Mouse (Mus musculus) heart, postnatal 0 days (tissue): ENCODE data around the gene Cd55b. TPM values are rescaled to one million over a fixed set of nuclear protein-coding genes. Genes with fewer than 3 reads are reported as not detected.
"Not testable (repeated sequence)": the region's sequence is repeated elsewhere in the genome, so short reads cannot be mapped to it uniquely, and the experiment has no call there.

Experiments
- ATAC-seq: fragments of 200-750 bp; cut with Nextera tagmentation; 2 replicates; pipeline ENCODE4 v1.8.0; 2017; ENCODE audit warnings: low read depth, moderate number of reproducible peaks, moderate library complexity; ENCODE audit not compliant: insufficient read depth
- DNase-seq: peaks from one replicate; pipeline ENCODE4 v3.0.0-alpha.2; 2016; ENCODE audit warnings: low spot score
- H3K27ac ChIP-seq: fragments of 300-500 bp; sonication (generic); 2 replicates; pipeline ENCODE4 v1.5.1; 2014; ENCODE audit warnings: low read depth, mild to moderate bottlenecking
- H3K27me3 ChIP-seq: fragments of 300-500 bp; sonication (generic); 2 replicates; pipeline ENCODE4 v1.6.1; 2014; ENCODE audit warnings: low read length, mixed read lengths; ENCODE audit not compliant: control insufficient read depth, insufficient read depth
- H3K36me3 ChIP-seq: fragments of 300-500 bp; sonication (generic); replicated peaks from 2 replicates; pipeline ENCODE4 v1.6.1; 2014; ENCODE audit warnings: low read length, mixed read lengths; ENCODE audit not compliant: control insufficient read depth, insufficient read depth
- H3K4me1 ChIP-seq: fragments of 300-500 bp; sonication (generic); 2 replicates; pipeline ENCODE4 v1.6.1; 2014; ENCODE audit warnings: antibody characterized with exemption; ENCODE audit not compliant: control insufficient read depth, insufficient read depth
- H3K4me2 ChIP-seq: fragments of 300-500 bp; sonication (generic); 2 replicates; pipeline ENCODE4 v1.6.1; 2014; ENCODE audit warnings: low read depth, mild to moderate bottlenecking, low read length, moderate library complexity
- H3K4me3 ChIP-seq: fragments of 300-500 bp; sonication (generic); 2 replicates; pipeline ENCODE4 v1.5.1; 2014; ENCODE audit warnings: low read depth, low read length
- H3K9ac ChIP-seq: fragments of 300-500 bp; sonication (generic); replicated peaks from 2 replicates; pipeline ENCODE4 v1.6.1; 2014; ENCODE audit warnings: low read depth, low read length, mixed read lengths
- H3K9me3 ChIP-seq: fragments of 300-500 bp; sonication (generic); replicated peaks from 2 replicates; pipeline ENCODE4 v1.6.1; 2016; ENCODE audit warnings: low read length; ENCODE audit not compliant: control insufficient read depth
- CTCF ChIP-seq: IDR thresholded peaks from 2 replicates; pipeline ENCODE4 v1.5.1; 2016; ENCODE audit warnings: antibody characterized with exemption, control low read depth, low read depth
- EP300 ChIP-seq: IDR thresholded peaks from 2 replicates; pipeline ENCODE4 v1.6.1; 2016; ENCODE audit warnings: antibody characterized with exemption, low read depth
- WGBS: fragments of 180-500 bp; shearing (Covaris S2); extraction: QIAGEN DNeasy Blood & Tissue Kit; methylation state at CpG from one replicate; pipeline ENCODE4 v1.1.7; 2014; 5-methylcytosine and 5-hydroxymethylcytosine counted together
- polyA plus RNA-seq: library from polyadenylated mRNA; unstranded; fragments of >200 nt; fragmentation: Nextera tagmentation; extraction: Ambion mirVana; gene quantifications from 2 replicates; pipeline ENCODE4 v1.2.1, GENCODE M21; 2015
- total RNA-seq: library from RNA; depleted of rRNA; stranded (reverse); fragments of >200 nt; gene quantifications from 2 replicates; pipeline ENCODE4 v1.2.3, GENCODE M21; 2014; ENCODE audit warnings: low replicate concordance

Cd55b gene
- total and polyA plus RNA-seq, 2 experiments from 2014 or later, result not detected

- not testable (repeated sequence) for H3K9me3 ChIP-seq, H3K9ac ChIP-seq, H3K4me1 ChIP-seq, H3K36me3 ChIP-seq, H3K4me2 ChIP-seq, H3K4me3 ChIP-seq, H3K27me3 ChIP-seq, H3K27ac ChIP-seq
- DNase-seq (peak; percentile 9), ATAC-seq (0 out of 2 replicates have a peak, but pooled peaks have one; percentile 41)
These were observed 35.5 kb downstream of the Cd55b start for GRCm38 (mm10) chr1:130387282-130387681.

- Histone ChIP-seq H3K27ac (no peak overlapping the region), H3K9me3 (no peaks in the 10 kb centered on the region), H3K27me3 (no peaks in the 10 kb centered on the region), H3K4me1 (peaks cover 16% of the 10 kb centered on the region; the same call in 1 of the 2 replicates), H3K9ac (no peak overlapping the region), H3K4me2 (no peak overlapping the region), H3K36me3 (no peaks in the 10 kb centered on the region), H3K4me3 (no peak overlapping the region)
- 85% methylated on average over 14 of the region's 14 CpGs for WGBS
- DNase-seq (no peak), ATAC-seq (no peak)
- TF ChIP-seq EP300, result no peak
These were observed 44.9 kb downstream of the Cd55b start for GRCm38 (mm10) chr1:130377726-130378429.

GRCm38 (mm10) chr1:130374173-130374785, 48.5 kb downstream of the Cd55b start:
- 45% methylated on average over 3 of the region's 3 CpGs for WGBS
- H3K27me3 ChIP-seq, result no peaks in the 10 kb centered on the region
- H3K36me3 ChIP-seq, result no peaks in the 10 kb centered on the region
- H3K4me1 ChIP-seq, result peaks cover 18% of the 10 kb centered on the region; the same call in 1 of the 2 replicates
- TF ChIP-seq CTCF, result no peak
- no peak for TF ChIP-seq EP300
- no peak for ATAC-seq
- H3K27ac ChIP-seq, result no peak overlapping the region
- no peak for DNase-seq
- H3K9me3 ChIP-seq, result no peaks in the 10 kb centered on the region
- H3K4me3 ChIP-seq, result no peak overlapping the region
- H3K9ac ChIP-seq, result no peak overlapping the region
- no peak overlapping the region for H3K4me2 ChIP-seq

GRCm38 (mm10) chr1:130373398-130374083, 49.3 kb downstream of the Cd55b start:
- Histone ChIP-seq H3K36me3 (no peaks in the 10 kb centered on the region), H3K9me3 (no peaks in the 10 kb centered on the region), H3K4me3 (no peak overlapping the region), H3K27me3 (no peaks in the 10 kb centered on the region), H3K4me2 (no peak overlapping the region), H3K27ac (peak overlapping the region; percentile 54), H3K9ac (no peak overlapping the region), H3K4me1 (peaks cover 18% of the 10 kb centered on the region; the same call in 1 of the 2 replicates)
- DNase-seq (peak; percentile 31), ATAC-seq (peak; percentile 70)
- 5% methylated on average over 2 of the region's 2 CpGs for WGBS
- TF ChIP-seq EP300 (no peak), CTCF (0 out of 2 replicates have a peak, but pooled peaks have one; percentile 13)

GRCm38 (mm10) chr1:130371895-130372528, 50.8 kb downstream of the Cd55b start:
- ATAC-seq (no peak), DNase-seq (peak; percentile 58)
- no peaks in the 10 kb centered on the region for H3K27me3 ChIP-seq
- no peaks in the 10 kb centered on the region for H3K36me3 ChIP-seq
- no peak overlapping the region for H3K4me2 ChIP-seq
- H3K9ac ChIP-seq, result no peak overlapping the region
- TF ChIP-seq EP300, result no peak
- peak; percentile 86 for TF ChIP-seq CTCF
- peaks cover 18% of the 10 kb centered on the region; the same call in 1 of the 2 replicates for H3K4me1 ChIP-seq
- no peaks in the 10 kb centered on the region for H3K9me3 ChIP-seq
- no peak overlapping the region for H3K4me3 ChIP-seq
- no peak overlapping the region for H3K27ac ChIP-seq
- 34% methylated on average over 7 of the region's 7 CpGs for WGBS
